Mouse (Mus musculus): ENCODE measurements around the gene Hist2h2be.

GRCm38 (mm10) chr3:96207819-96208218 lies 13.1 kb upstream of the Hist2h2be start:
- TF ChIP-seq TAL1 (IDR thresholded peaks at IDR 0.05; ENCODE audit: low read length), result no peak
- TF ChIP-seq GATA1 (IDR thresholded peaks at IDR 0.05; ENCODE audit: low read length), result no peak
